Mouse (Mus musculus): ENCODE results near the gene Dmap1.

The Dmap1 gene

GRCm38 (mm10) chr4:117681931-117682461, at the start of gene Dmap1:
TSS of gene Dmap1 (minus strand) at chr4:117682273.
- peak; percentile 91 for DNase-seq

GRCm38 (mm10) chr4:117724112-117724511, 42.0 kb upstream of the Dmap1 start, which contains the start of gene Gm12845:
TSS of gene Gm12845 (plus strand) at chr4:117724412.
- DNase-seq: no peak

DNA sequence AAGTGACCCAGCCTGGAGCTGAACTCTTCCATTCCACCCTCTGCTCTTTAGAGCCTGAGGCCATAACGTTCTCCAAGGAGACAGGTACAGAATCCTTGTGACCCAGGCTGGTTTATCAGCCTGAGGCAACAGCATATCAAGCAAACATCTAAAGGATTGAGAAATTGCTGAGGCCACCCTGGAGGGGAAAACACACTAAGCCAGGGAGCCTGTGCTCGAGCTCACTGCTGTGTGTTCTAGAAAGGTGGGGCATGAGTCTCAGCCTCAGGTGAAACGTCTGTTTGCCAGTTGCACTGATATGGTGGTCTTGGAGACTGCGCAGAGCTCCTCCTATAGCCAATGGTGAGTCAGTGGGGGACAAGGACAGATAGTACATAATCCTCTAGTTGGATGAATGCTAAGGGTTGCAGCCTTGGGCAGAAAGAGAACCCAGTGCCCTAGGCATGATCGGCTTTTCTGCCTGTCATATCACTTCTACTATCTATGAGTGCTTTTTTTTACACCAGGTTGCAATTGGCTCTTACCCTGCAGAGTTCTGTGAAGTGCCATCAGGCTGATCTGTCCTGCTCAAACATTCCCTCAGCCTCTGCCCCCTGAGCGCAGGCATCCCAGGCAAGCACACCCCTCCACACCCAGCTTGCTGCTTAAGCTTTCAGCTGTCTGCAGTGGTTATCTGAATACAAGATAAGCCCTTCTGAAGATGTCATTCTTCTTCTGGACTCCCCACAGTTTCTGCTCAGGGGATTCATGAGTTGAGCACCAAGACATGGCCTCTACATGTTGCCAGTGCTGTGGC, 31.4 kb upstream of the Dmap1 start:
- DNase-seq: no peak

DNA sequence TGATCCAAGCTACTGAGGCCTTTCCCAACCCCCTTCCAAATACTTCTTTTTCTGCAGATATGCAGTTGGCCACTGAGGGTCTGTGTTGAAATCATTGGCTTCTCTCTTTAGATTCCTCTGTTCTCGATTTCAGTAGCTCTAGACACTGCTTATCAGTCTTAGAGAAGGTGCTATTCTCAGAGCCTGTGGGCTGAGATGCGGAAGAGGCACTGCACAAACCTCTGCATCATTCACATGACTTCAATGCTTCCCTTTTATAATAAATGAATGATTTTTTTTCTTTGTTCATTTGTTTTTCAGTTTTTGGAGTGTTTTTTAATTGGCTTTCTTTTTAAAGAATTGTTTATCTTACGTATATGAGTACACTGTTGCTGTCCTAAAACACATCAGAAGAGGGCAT, 30.2 kb upstream of the Dmap1 start:
- DNase-seq: no peak

DNA sequence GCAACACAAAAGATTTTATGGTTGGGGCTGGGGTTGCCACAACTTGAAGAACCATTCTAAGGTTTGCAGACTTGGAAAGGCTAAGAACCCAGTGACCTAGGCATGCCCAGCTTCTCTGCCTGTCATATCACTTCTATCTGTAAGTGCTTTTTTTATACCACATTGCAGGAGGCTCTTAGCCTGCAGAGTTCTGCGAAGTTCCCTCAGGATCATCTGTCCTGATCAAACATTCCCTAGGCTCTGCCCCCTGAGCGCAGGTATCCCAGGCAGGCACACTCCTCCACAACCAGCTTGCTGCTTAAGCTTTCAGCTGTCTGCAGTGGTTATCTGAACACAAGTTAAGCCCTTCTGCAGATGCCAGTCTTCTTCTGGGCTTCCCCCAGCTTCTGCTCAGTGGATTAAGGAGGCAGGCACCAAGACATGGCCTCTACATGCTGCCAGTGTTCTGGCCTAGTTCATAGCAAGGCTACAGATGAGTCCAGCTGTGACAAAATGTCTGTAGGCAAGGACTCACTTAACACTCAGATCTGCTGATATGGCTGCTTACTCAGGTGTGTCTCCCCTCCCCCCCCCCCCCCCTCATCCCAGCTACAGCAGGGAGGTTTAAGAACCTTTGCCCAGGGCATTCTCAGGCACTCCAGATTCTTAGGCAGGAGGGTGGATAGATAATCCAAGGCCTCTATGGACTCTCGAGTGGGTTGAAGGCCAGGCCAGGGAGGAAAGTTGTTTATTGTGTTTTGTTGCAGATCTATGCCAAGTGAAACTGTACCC, 26.9 kb upstream of the Dmap1 start:
- no peak for DNase-seq

DNA sequence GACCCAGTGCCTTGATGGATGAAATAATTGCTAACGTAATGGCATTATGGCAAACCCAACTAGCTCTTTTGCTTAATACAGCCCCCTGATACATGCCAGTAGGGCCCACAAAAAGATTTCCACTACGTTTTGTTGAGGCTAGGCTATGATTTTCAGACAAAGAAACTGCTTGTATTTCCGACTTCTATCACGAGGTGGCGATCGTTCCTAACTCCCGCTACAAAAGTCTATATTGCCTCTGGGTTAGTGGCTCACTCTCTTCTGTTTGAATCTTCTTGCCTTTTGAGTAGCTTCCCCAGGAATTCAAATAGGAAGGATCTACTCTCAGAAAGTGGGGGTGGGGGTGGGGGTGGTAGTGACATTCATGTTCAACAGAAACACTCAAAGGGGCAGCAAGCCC, 23.3 kb upstream of the Dmap1 start:
- DNase-seq: peak; percentile 73 to 80

DNA sequence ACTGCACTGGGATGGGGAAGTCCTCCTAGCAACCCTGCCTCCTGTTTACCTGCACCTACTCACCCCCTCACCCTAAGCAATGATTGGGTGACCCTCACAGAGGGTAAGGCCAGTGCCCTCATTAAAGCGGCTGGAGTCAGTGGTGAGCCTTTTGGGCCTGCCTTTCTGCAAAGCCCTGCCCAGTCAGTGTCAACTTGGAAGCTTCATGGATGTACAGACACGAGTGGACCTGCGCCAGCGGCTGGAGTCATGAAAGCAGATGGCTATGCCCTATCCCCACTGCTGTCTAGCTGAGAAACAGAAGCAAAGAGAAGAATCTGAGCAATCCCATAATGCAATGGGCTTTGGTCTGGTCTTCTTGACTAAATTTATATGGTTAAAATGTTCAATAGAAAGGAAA, 4.3 kb upstream of the Dmap1 start:
- DNase-seq: peak in 1 of 2 experiments; percentile 53

- no peak for DNase-seq
Observed at GRCm38 (mm10) chr4:117683048-117683768, 1.1 kb upstream of the Dmap1 start.

- no peak for DNase-seq
Observed at GRCm38 (mm10) chr4:117682463-117682862, 390 bp upstream of the Dmap1 start.

DNA sequence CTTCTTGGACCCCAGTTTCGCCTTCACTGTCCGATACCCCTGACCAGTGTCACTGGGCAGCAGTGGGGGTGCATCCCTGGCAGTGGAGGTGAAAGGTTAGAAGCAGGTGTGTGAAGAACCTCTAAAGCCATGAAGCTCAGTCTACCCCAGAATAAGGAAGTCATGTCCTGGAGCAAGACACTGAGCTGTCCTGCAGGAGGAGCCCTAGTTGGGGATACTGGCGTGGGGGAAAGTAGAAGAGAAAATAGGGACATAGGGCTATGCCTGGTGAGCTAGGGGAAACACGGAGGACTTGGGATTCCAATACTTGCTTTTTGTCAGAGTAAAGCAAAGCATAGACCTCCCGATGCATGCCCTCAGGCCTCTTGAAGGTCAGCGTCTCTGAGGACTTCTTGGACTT, 1.1 kb downstream of the Dmap1 start:
- DNase-seq: no peak

GRCm38 (mm10) chr4:117676903-117677302, 5.2 kb downstream of the Dmap1 start:
- DNase-seq: peak; percentile 93 to 96

GRCm38 (mm10) chr4:117673901-117674300, 8.2 kb downstream of the Dmap1 start:
- DNase-seq: no peak

DNA sequence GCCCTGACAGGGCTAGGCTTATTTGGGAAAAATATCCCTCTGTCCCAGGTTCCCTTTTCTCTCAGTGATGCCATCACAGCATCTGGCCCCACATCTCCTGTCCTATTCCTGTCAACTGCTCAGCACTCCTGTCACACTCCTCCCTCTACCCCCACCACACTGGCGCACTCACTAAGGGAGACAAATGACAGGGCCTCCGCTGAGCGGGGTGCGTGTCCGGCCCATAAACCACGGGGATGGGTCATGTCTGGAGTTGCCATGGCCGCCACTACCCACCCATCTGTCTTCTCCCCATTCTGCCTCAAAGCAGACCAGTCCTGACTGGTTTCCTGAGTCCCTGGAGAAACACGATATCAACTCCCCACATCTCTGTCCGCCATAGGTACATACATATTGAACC, 10.0 kb downstream of the Dmap1 start:
- no peak for DNase-seq

- peak; percentile 41 to 48 for DNase-seq
Observed at GRCm38 (mm10) chr4:117669874-117670273, 12.2 kb downstream of the Dmap1 start.

DNA sequence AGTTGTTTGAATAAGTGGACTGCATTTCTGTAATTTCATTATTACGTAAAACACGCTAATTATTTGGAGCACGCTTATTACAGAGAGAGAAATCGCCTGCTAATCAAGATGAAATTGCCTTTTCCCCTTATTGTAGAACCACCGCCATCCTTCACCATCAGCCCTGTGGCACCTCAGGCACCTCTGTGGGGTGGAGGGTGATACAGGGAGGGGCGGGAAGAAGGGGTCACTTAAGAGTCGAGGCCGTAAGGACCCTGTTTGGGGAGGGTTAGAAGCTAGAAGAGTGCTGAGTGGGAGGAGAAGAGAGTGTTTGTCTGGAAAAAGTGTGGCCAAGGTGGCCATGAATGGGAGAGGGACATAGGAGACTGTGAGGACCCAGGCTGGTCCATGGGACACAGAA, 16.0 kb downstream of the Dmap1 start:
- no peak for DNase-seq

DNA sequence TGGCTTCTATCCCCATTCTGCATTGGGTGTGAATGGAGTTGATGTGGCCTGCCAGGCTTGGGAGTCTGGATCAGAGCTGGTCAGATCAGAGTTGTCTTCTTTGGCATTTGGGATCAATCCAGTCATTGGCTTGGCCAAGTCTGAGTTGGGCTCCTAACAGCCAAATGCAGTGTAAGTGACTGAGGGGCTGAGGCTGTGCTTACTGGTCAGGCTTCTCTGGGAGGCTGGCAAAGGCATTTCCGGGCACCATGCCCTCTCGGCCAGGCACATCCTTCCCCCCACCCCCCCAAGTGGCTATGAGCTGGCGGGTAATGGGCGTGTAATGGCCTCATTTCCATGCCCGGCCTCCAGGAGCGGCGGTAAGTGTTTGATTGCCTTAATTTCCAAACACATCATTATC, 16.5 kb downstream of the Dmap1 start:
- DNase-seq: peak; percentile 90 to 95

DNA sequence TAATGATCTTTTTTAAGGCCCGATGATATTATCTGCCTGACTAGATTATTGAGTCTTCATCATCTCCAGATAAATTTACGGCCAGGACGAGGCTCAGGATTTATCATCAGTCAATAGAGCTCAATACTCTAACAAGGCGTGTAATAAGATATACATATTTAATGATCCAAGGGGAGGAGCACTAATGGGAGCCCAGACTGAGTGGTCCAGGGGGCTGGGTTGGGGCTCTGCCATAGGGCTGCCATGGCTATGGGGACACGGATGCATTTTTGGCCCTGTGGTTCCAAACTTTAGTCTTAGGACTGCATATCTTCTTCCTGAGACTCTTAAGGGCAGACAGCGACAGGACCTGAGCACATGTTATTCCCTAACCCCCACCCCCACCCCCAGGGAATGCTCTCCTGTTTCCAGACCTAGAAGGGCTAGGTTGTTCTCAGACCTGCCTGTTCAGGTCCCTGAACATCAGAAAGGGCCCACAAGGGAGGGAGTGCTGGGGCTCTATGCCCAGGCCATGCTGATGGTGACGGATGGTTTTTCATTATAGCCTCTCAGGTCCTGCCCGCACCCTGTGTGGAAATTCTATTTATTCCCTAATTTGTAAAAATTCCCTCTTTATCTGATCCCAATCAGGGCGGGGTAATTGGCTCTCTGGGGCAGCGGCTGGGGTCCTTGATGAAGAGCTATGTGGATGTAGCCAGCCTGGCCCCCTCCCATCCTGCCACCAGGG, 17.5 kb downstream of the Dmap1 start:
- no peak for DNase-seq

GRCm38 (mm10) chr4:117660001-117660400, 22.1 kb downstream of the Dmap1 start:
- DNase-seq: no peak

DNA sequence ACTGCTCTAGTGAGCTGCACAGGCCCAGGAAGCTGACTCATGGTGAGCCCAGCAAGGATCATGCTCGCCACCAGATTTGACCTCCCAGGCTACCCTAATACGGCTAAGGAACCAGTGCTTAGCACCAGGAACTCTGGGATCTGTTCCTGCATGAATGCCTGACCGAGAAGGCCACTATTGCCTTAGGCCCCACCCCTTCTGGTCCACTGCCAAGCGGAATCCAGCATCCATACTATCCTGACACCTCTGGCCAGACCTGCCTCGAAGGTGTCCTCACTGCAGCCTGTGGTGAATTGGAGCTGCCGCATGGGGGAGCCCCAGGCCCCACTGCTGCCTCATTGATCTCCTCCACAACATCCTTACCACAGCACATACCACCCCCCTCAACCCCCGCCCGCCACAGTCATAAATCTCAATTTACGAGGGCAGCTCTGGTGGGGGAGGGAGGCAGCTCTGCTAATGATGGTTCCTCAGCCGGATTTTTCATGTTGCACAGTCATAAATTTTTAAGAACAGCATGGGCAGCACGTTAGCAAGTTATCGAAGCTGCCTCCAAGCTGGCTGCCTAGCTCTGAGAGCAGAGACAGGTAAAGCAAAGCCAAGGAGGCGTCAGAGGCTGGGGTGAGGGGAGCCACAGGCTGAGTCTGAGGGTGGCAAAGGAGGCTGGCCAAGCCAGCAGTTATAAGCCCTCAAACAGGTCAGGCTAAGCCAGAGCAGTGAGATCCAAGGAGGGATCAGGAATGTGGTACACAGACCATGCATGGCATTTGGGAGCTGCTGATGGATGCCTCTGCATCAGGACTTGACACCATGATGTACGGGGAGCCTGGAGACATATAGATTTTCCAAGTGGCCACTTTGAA, 23.3 kb downstream of the Dmap1 start:
- peak; percentile 46 to 49 for DNase-seq

DNA sequence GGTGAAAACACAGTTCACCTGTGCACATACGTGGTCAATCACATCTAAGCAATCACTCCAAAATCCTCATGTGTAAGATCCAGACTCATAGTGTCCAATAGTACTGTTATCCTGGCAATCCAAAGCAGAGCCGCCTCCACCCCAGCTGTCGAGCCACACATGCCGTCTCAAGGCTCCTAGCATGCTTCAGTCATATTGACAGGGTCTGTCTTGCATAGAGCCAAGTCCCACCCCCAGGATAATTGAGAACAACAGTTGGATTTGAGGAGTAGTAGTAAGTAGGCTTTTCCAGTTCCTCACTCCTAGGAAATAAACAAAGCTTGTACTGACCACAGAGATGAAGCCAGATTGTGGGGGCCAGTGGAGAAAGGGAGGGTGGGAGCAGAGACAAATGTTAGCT, 24.4 kb downstream of the Dmap1 start:
- peak in 1 of 2 experiments; percentile 42 for DNase-seq

GRCm38 (mm10) chr4:117656961-117657360, 25.1 kb downstream of the Dmap1 start:
- DNase-seq: no peak

All from cerebellum, postnatal 10 days (tissue).